Comparison of ENCODE assay signal across 28 mouse cellular contexts in the genomic region with DNA sequence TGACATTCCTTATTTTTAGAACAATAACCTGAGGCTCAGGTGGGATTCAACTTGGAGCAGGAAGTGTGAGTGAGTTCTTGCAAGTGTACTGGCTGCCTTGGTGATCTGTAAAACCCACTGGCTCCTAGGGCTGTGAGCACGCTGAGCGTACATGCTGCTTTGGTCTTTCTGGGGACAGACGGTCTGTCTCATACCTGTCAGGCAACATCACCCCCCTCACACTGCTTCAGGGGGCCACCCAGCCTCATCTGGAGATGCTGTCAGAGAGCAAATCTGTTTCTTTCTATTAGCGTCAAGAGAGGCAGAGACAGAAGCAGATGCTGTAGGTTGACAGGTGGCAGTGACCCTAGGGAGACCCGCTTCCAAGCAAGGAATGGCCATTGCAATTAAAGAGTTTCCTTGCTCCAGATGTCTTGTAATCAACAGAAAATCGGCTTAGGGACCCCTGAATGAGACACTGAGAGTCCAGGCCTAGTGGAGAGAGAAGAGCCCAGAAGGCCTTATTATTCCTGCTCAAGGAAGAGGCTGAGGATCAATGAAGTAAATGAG.
DNase-seq lines count a peak whose midpoint lies in the region; ATAC-seq lines count a peak whose summit lies in the region.
"Had no signal": no experiment of that assay in that cellular context is flagged by ENCODE, and none has a peak within 500 bp of the region (broad histone marks: within the 10 kb centered on the region; RNA-seq: fewer than 3 reads in every experiment).

No protein-coding gene starts in this region.

- 64% methylated on average over 6 of the region's 6 CpGs for WGBS in hindbrain, embryonic 15.5 days
- 65% methylated on average over 6 of the region's 6 CpGs for whole genome bisulfite sequencing in midbrain, embryonic 13.5 days

- peak; percentile 57 for DNase-seq in left cerebral cortex, postnatal 4 days
- DNase-seq in left cerebral cortex, postnatal 14 days (ENCODE audit: low spot score in 2 of 2), result no peak
- DNase-seq in retina, postnatal 1 day, result peak; percentile 19
- DNase-seq in frontal cortex, postnatal 25 days (ENCODE audit: low spot score in 2 of 2), result no peak
- DNase-seq: adrenal gland, postnatal 25 days; B cell, adult 2 months; cerebellum, adult 2 months; cerebellum, postnatal 36 days; forebrain, postnatal 0 days; gastrocnemius, postnatal 10 days; heart, postnatal 14 days; kidney, postnatal 25 days; right cerebral cortex, postnatal 14 days; spleen, adult 18-20 months; thymus, adult 18-20 months; thymus, postnatal 25 days had no signal

- no peak overlapping the region for H3K4me3 ChIP-seq in hindbrain, embryonic 15.5 days
- no peak overlapping the region for H3K4me3 ChIP-seq in midbrain, embryonic 13.5 days (replicated peaks)
- H3K4me3 ChIP-seq: embryonic facial prominence, embryonic 12.5 days; erythroblast, embryonic 14.5 days; kidney, embryonic 15.5 days; limb, embryonic 13.5 days; lung, embryonic 15.5 days; neural tube, embryonic 13.5 days had no signal

- peak; percentile 75 for ATAC-seq in hindbrain, embryonic 15.5 days (ENCODE audit: low FRiP score, low read depth)
- ATAC-seq in midbrain, embryonic 13.5 days, result peak; percentile 60
- ATAC-seq in erythroblast, adult 5-6 weeks (replicated peaks; ENCODE audit: low FRiP score, poor library complexity, severe bottlenecking), result no peak
- ATAC-seq: forebrain, postnatal 0 days; intestine, postnatal 0 days had no signal

- no peak overlapping the region for H3K4me2 ChIP-seq in hindbrain, embryonic 15.5 days
- H3K4me2 ChIP-seq in midbrain, embryonic 13.5 days (replicated peaks), result no peak overlapping the region
- H3K4me2 ChIP-seq: embryonic facial prominence, embryonic 12.5 days; kidney, embryonic 15.5 days; limb, embryonic 13.5 days; liver, embryonic 11.5 days; lung, embryonic 15.5 days; neural tube, embryonic 13.5 days had no signal

- no peaks in the 10 kb centered on the region for H3K27me3 ChIP-seq in hindbrain, embryonic 15.5 days
- H3K27me3 ChIP-seq in midbrain, embryonic 13.5 days, result no peaks in the 10 kb centered on the region
- H3K27me3 ChIP-seq: embryonic facial prominence, embryonic 12.5 days; kidney, embryonic 15.5 days; limb, embryonic 13.5 days; lung, embryonic 15.5 days; neural tube, embryonic 13.5 days had no signal

- no peaks in the 10 kb centered on the region for H3K36me3 ChIP-seq in hindbrain, embryonic 15.5 days
- H3K36me3 ChIP-seq in midbrain, embryonic 13.5 days, result no peaks in the 10 kb centered on the region
- H3K36me3 ChIP-seq: embryonic facial prominence, embryonic 12.5 days; kidney, embryonic 15.5 days; limb, embryonic 13.5 days; lung, embryonic 15.5 days; neural tube, embryonic 13.5 days had no signal

- H3K9me3 ChIP-seq in hindbrain, embryonic 15.5 days, result no peaks in the 10 kb centered on the region
- no peaks in the 10 kb centered on the region for H3K9me3 ChIP-seq in midbrain, embryonic 13.5 days
- H3K9me3 ChIP-seq: embryonic facial prominence, embryonic 12.5 days; kidney, embryonic 15.5 days; limb, embryonic 13.5 days; lung, embryonic 15.5 days; neural tube, embryonic 13.5 days had no signal

- H3K27ac ChIP-seq in hindbrain, embryonic 15.5 days (replicated peaks), result 0 out of 2 replicates have a peak overlapping the region, but pooled peaks have one; percentile 21
- H3K27ac ChIP-seq in midbrain, embryonic 13.5 days, result no peak overlapping the region
- H3K27ac ChIP-seq: embryonic facial prominence, embryonic 12.5 days; kidney, embryonic 15.5 days; limb, embryonic 13.5 days; lung, embryonic 15.5 days; neural tube, embryonic 13.5 days; stomach, postnatal 0 days had no signal

- no peak overlapping the region for H3K9ac ChIP-seq in hindbrain, embryonic 15.5 days
- H3K9ac ChIP-seq in midbrain, embryonic 13.5 days (replicated peaks), result no peak overlapping the region
- H3K9ac ChIP-seq: embryonic facial prominence, embryonic 12.5 days; forebrain, postnatal 0 days; kidney, embryonic 15.5 days; limb, embryonic 13.5 days; lung, embryonic 15.5 days; neural tube, embryonic 13.5 days had no signal

- intact Hi-C loops in left cerebral cortex, postnatal 4 days (cut with DNase I), result no loop called here
- intact Hi-C loops in left cerebral cortex, postnatal 14 days (cut with DNase I), result no loop called here

- H3K4me1 ChIP-seq in hindbrain, embryonic 15.5 days (replicated peaks), result 0 out of 2 replicates have a peak, but pooled peaks cover 4% of the 10 kb centered on the region
- H3K4me1 ChIP-seq in midbrain, embryonic 13.5 days (replicated peaks), result 0 out of 2 replicates have a peak, but pooled peaks cover 6% of the 10 kb centered on the region
- H3K4me1 ChIP-seq: embryonic facial prominence, embryonic 12.5 days; kidney, embryonic 15.5 days; limb, embryonic 13.5 days; lung, embryonic 15.5 days; neural tube, embryonic 13.5 days had no signal

Comparison
In these comparisons a context has a peak if more than half of its experiments do, and no peak if none do; other contexts are left out.
1. DNase-seq: peak in left cerebral cortex, postnatal 4 days (single experiment) and retina, postnatal 1 day (single experiment); none in left cerebral cortex, postnatal 14 days (0 of 2) and frontal cortex, postnatal 25 days (0 of 2).